Comparison of ENCODE assay signal across 25 mouse cellular contexts in genomic region chr2:132753137-132753536, GRCm38 (mm10). TPM values are rescaled to one million over a fixed set of nuclear protein-coding genes. Genes with fewer than 3 reads are reported as not detected.
DNase-seq lines count a peak whose midpoint lies in the region; TF ChIP-seq lines count a peak whose summit lies in the region.
"Had no signal": no experiment of that assay in that cellular context is flagged by ENCODE, and none has a peak within 500 bp of the region (broad histone marks: within the 10 kb centered on the region; RNA-seq: fewer than 3 reads in every experiment).

No protein-coding gene starts in this region.

- TF ChIP-seq POLR2A in cerebellum, adult 2 months (IDR thresholded peaks at IDR 0.05; ENCODE audit: borderline replicate concordance, insufficient read depth, low read length), result no peak

- peaks cover 36% of the 10 kb centered on the region for H3K4me1 ChIP-seq in cerebellum, adult 2 months (ENCODE audit: control insufficient read depth, insufficient read depth, low read length)
- H3K4me1 ChIP-seq: embryonic facial prominence, embryonic 13.5 days; intestine, embryonic 15.5 days had no signal

- peak overlapping the region; percentile 71; the same call in 1 of the 2 replicates for H3K27ac ChIP-seq in cerebellum, adult 2 months (ENCODE audit: insufficient read depth, low read length)
- H3K27ac ChIP-seq: embryonic facial prominence, embryonic 13.5 days; forebrain, embryonic 13.5 days; heart, embryonic 15.5 days; hindbrain, embryonic 10.5 days; hindbrain, embryonic 13.5 days; intestine, embryonic 15.5 days had no signal

- TF ChIP-seq CTCF in cerebellum, adult 2 months (IDR thresholded peaks at IDR 0.05; ENCODE audit: borderline replicate concordance, insufficient read depth, low read depth, low read length), result no peak

- 16% methylated on average over 3 of the region's 3 CpGs for WGBS in cerebellum, adult 2 months

- DNase-seq in cerebellum, adult 18-20 months, result peak; percentile 50 to 61
- DNase-seq in cerebellum, adult 8-10 months, result no peak
- peak; percentile 54 to 74 for DNase-seq in cerebellum, adult 2 months
- DNase-seq in cerebellum, adult 9-11 months, result peak; percentile 70
- peak; percentile 55 to 68 for DNase-seq in cerebellum, postnatal 25 days
- no peak for DNase-seq in frontal cortex, postnatal 10 days (ENCODE audit: low spot score in 2 of 2)
- no peak for DNase-seq in yolk sac, embryonic 10.5 days (ENCODE audit: low spot score)
- DNase-seq: adrenal gland, adult 2 months; adrenal gland, postnatal 36 days; forebrain, postnatal 0 days; gastrocnemius, postnatal 25 days; heart, adult 18-20 months; heart, postnatal 10 days; heart, postnatal 36 days; kidney, adult 11 months; kidney, adult 8-10 months had no signal

- no peak overlapping the region for H3K4me3 ChIP-seq in cerebellum, adult 2 months (replicated peaks; ENCODE audit: insufficient read depth, low read depth, low read length)
- H3K4me3 ChIP-seq: embryonic facial prominence, embryonic 13.5 days; erythroblast, embryonic 14.5 days; forebrain, embryonic 13.5 days; heart, embryonic 12.5 days; heart, embryonic 15.5 days; hindbrain, embryonic 10.5 days; hindbrain, embryonic 13.5 days; intestine, embryonic 15.5 days had no signal

- no peaks in the 10 kb centered on the region for H3K27me3 ChIP-seq in cerebellum, adult 2 months (ENCODE audit: control insufficient read depth, insufficient read depth, low read length)
- H3K27me3 ChIP-seq: embryonic facial prominence, embryonic 13.5 days; forebrain, embryonic 13.5 days; heart, embryonic 12.5 days; heart, embryonic 15.5 days; hindbrain, embryonic 13.5 days; intestine, embryonic 15.5 days had no signal

RNA-seq across cellular contexts. Expression of gene Chgb, which starts 27.9 kb away (rescaled TPM):
- 330 and 333 TPM in 2 replicates for polyA plus RNA-seq in cerebellum, adult 2 months (2012; rRNA removed)
- polyA plus RNA-seq: erythroblast, embryonic 14.5 days; gonadal fat pad, adult 2 months had no signal

Comparison
In these comparisons a context has a peak if more than half of its experiments do, and no peak if none do; other contexts are left out.
1. DNase-seq: peak in cerebellum, adult 18-20 months (2 of 2), cerebellum, adult 2 months (2 of 2), cerebellum, adult 9-11 months (single experiment) and cerebellum, postnatal 25 days (2 of 2); none in cerebellum, adult 8-10 months (single experiment), frontal cortex, postnatal 10 days (0 of 2) and yolk sac, embryonic 10.5 days (single experiment).